Mouse (Mus musculus): ENCODE results near the gene Ifnlr1.
A peak's percentile ranks its signal among the peaks of the same experiment; 100 is the strongest.

- TF ChIP-seq CEBPB (IDR thresholded peaks at IDR 0.05; ENCODE audit: insufficient read depth, poor library complexity, severe bottlenecking) (no peak), POLR2A (IDR thresholded peaks at IDR 0.05; ENCODE audit: insufficient read length, low read depth) (no peak), SRF (IDR thresholded peaks at IDR 0.05; ENCODE audit: control insufficient read depth, insufficient read length, low read depth) (no peak), USF1 (IDR thresholded peaks at IDR 0.05; ENCODE audit: low read depth) (no peak), TCF12 (IDR thresholded peaks at IDR 0.05; ENCODE audit: insufficient read depth, poor library complexity, severe bottlenecking) (no peak), POLR2AphosphoS2 (IDR thresholded peaks at IDR 0.05; ENCODE audit: insufficient read length, low read depth) (no peak), MAX (IDR thresholded peaks at IDR 0.05; ENCODE audit: low read depth) (no peak), MYOD1 (IDR thresholded peaks at IDR 0.05; ENCODE audit: control insufficient read depth in 1 of 3, insufficient read length in 2 of 3, low read depth in 2 of 3) (peak in 1 of 3 experiments; percentile 31), TCF3 (IDR thresholded peaks at IDR 0.05; ENCODE audit: insufficient read length, low read depth) (no peak), E2F4 (IDR thresholded peaks at IDR 0.05; ENCODE audit: insufficient read depth) (no peak), MYOG (IDR thresholded peaks at IDR 0.05; ENCODE audit: control insufficient read depth in 1 of 3, insufficient read depth in 1 of 3, insufficient read length in 2 of 3, low read depth in 2 of 3) (no peak), REST (IDR thresholded peaks at IDR 0.05; ENCODE audit: insufficient read depth, insufficient read length) (no peak)
These were observed 41.0 kb upstream of the Ifnlr1 start for GRCm38 (mm10) chr4:135645022-135645637.
